Mouse (Mus musculus) olfactory bulb, adult 2 months (tissue): Measurements from ENCODE around the gene Ncoa3.

ENCODE experiments used
- CTCF ChIP-seq: fragments of 200-500 bp; IDR thresholded peaks from 2 replicates; pipeline ENCODE4 v1.5.1; 2012; ENCODE audit warnings: low read depth, mild to moderate bottlenecking, low read length, moderate library complexity; ENCODE audit not compliant: insufficient read depth
- POLR2A ChIP-seq: fragments of 200-500 bp; IDR thresholded peaks from 2 replicates; pipeline ENCODE4 v1.6.1; 2012; ENCODE audit warnings: mild to moderate bottlenecking, low read depth, low read length, moderate library complexity; ENCODE audit not compliant: insufficient read depth

- no peak for TF ChIP-seq CTCF
- no peak for TF ChIP-seq POLR2A
Observed at GRCm38 (mm10) chr2:166007046-166007445, 14.6 kb downstream of the Ncoa3 start.
